Mouse (Mus musculus) heart, embryonic 15.5 days (tissue): Measurements from ENCODE around the gene BC049715. TPM values are rescaled to one million over a fixed set of nuclear protein-coding genes. Genes with fewer than 3 reads are reported as not detected.
"Not testable (repeated sequence)": the region's sequence is repeated elsewhere in the genome, so short reads cannot be mapped to it uniquely, and the experiment has no call there.

ENCODE experiments used
- ATAC-seq: fragments of 200-750 bp; cut with Nextera tagmentation; replicated peaks from 2 replicates; pipeline ENCODE4 v1.8.0; 2017; ENCODE audit warnings: low read depth, moderate TSS enrichment; ENCODE audit not compliant: insufficient number of reproducible peaks, insufficient read depth, low FRiP score
- H3K27ac ChIP-seq: fragments of 300-500 bp; sonication (generic); 2 replicates; pipeline ENCODE4 v1.5.1; 2015; ENCODE audit warnings: mild to moderate bottlenecking, inconsistent platforms
- H3K27me3 ChIP-seq: fragments of 300-500 bp; sonication (generic); 2 replicates; pipeline ENCODE4 v1.6.1; 2015; ENCODE audit warnings: inconsistent platforms
- H3K36me3 ChIP-seq: fragments of 300-500 bp; sonication (generic); 2 replicates; pipeline ENCODE4 v1.6.1; 2015; ENCODE audit warnings: mild to moderate bottlenecking, inconsistent platforms
- H3K4me1 ChIP-seq: fragments of 300-500 bp; sonication (generic); replicated peaks from 2 replicates; pipeline ENCODE4 v1.6.1; 2015; ENCODE audit warnings: inconsistent platforms
- H3K4me2 ChIP-seq: fragments of 300-500 bp; sonication (generic); 2 replicates; pipeline ENCODE4 v1.6.1; 2015; ENCODE audit warnings: inconsistent platforms, mild to moderate bottlenecking, moderate library complexity
- H3K4me3 ChIP-seq: fragments of 300-500 bp; sonication (generic); 2 replicates; pipeline ENCODE4 v1.5.1; 2015; ENCODE audit warnings: mild to moderate bottlenecking, inconsistent platforms
- H3K9ac ChIP-seq: fragments of 300-500 bp; sonication (generic); 2 replicates; pipeline ENCODE4 v1.6.1; 2015; ENCODE audit warnings: mild to moderate bottlenecking, inconsistent platforms
- H3K9me3 ChIP-seq: fragments of 300-500 bp; sonication (generic); replicated peaks from 2 replicates; pipeline ENCODE4 v1.6.1; 2016; ENCODE audit warnings: inconsistent platforms
- WGBS: fragments of 180-500 bp; shearing (Covaris S2); methylation state at CpG from one replicate; pipeline ENCODE4 v1.1.7; 2015; ENCODE audit warnings: mixed read lengths; 5-methylcytosine and 5-hydroxymethylcytosine counted together
- microRNA-seq: library from miRNA; unstranded; fragments of <30 nt; microRNA quantifications from one replicate; pipeline ENCODE4, GENCODE M21; 2016
- polyA plus RNA-seq: library from polyadenylated mRNA; unstranded; fragments of >200 nt; fragmentation: Nextera tagmentation; extraction: Ambion mirVana; gene quantifications from 2 replicates; pipeline ENCODE4 v1.2.1, GENCODE M21; 2015

The BC049715 gene
- polyA plus RNA-seq, 1 experiment from 2014 or later = 1.3 TPM

- 19% methylated on average over 8 of the region's 8 CpGs for WGBS
- Histone ChIP-seq H3K27me3 (no peaks in the 10 kb centered on the region), H3K4me3 (peak overlapping the region; percentile 37), H3K4me2 (peak overlapping the region; percentile 54), H3K9me3 (no peaks in the 10 kb centered on the region), H3K4me1 (peaks cover 19% of the 10 kb centered on the region), H3K9ac (peak overlapping the region; percentile 41; the same call in 1 of the 2 replicates), H3K27ac (peak overlapping the region; percentile 84), H3K36me3 (no peaks in the 10 kb centered on the region)
- peak; percentile 59; the same call in 1 of the 2 replicates for ATAC-seq
These were observed 47.2 kb downstream of the BC049715 start for GRCm38 (mm10) chr6:136874599-136874998.

DNA sequence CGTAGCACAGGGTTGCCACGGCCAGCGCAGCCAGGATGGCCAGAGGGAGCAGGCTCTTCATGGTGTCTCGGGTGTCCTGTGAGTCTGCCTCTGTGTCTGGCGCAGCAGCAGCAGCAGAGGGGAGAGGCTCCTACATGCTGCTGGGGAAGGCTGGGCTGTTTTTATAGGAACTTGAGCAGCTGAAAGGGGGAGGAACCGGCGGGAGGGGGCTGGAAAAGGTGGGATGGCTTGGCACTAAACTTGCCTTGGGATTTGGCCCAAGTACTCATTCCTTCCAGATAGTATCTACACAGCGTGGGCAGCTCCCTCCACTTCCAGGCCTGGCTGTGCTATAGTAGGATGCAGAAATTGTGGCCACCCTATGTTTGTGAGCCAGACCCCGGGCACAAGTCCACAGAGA lies 48.2 kb downstream of the BC049715 start, which contains the start of gene Mgp:
Mgp (minus strand) TSS at position 154 of the 400 bp plus-strand sequence.
- Histone ChIP-seq H3K4me2 (peak within 1 kb of the TSS; percentile 54), H3K9me3 (no peaks in the 10 kb centered on the region), H3K9ac (peak within 1 kb of the TSS; percentile 48), H3K4me1 (peaks cover 19% of the 10 kb centered on the region), H3K36me3 (no peaks in the 10 kb centered on the region), H3K27ac (peak within 1 kb of the TSS; percentile 84), H3K27me3 (no peaks in the 10 kb centered on the region), H3K4me3 (peak within 1 kb of the TSS; percentile 48)
- WGBS = 18% methylated on average over 9 of the region's 9 CpGs
- ATAC-seq = peak; percentile 83

- no peaks in the 10 kb centered on the region; the same call in 1 of the 2 replicates for H3K4me1 ChIP-seq
- 52% methylated on average over 8 of the region's 8 CpGs for WGBS
- no peaks in the 10 kb centered on the region for H3K27me3 ChIP-seq
- H3K27ac ChIP-seq = no peak overlapping the region
- H3K36me3 ChIP-seq = no peaks in the 10 kb centered on the region
- no peak overlapping the region for H3K4me2 ChIP-seq
- H3K9me3 ChIP-seq = no peaks in the 10 kb centered on the region
- H3K4me3 ChIP-seq = no peak overlapping the region
- H3K9ac ChIP-seq = no peak overlapping the region
- no peak; the same call in 1 of the 2 replicates for ATAC-seq
These were observed 54.3 kb downstream of the BC049715 start for GRCm38 (mm10) chr6:136881678-136882077.

- Histone ChIP-seq H3K9ac (no peak overlapping the region), H3K36me3 (no peaks in the 10 kb centered on the region), H3K4me2 (no peak overlapping the region), H3K27me3 (no peaks in the 10 kb centered on the region), H3K4me3 (no peak overlapping the region), H3K9me3 (no peaks in the 10 kb centered on the region), H3K27ac (no peak overlapping the region), H3K4me1 (peaks cover 8% of the 10 kb centered on the region)
- WGBS = 71% methylated on average over 3 of the region's 3 CpGs
- no peak for ATAC-seq
These were observed 56.0 kb downstream of the BC049715 start for GRCm38 (mm10) chr6:136883431-136883915.

DNA sequence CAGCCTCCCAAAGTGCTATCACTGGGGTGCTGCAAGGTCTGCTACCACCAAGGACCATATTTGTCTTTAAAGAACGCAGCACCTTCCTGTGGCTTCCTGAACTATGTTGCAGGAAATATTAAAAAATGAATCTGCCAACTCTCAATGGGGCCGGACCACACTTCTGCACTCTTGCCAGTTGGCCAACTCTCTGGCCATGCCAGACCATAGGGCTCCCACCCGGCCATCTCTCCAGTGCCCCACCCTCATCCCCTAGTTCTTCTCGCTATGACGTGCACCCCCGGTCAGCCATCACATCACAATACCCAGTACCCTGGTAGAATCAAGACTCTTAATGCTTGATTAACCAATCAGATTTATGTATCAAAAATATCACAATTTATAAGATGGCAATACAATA lies 56.5 kb downstream of the BC049715 start:
- peaks cover 8% of the 10 kb centered on the region for H3K4me1 ChIP-seq
- ATAC-seq = no peak
- no peaks in the 10 kb centered on the region for H3K36me3 ChIP-seq
- no peak overlapping the region for H3K27ac ChIP-seq
- H3K4me3 ChIP-seq = no peak overlapping the region
- WGBS = 90% methylated on average over 6 of the region's 6 CpGs
- H3K27me3 ChIP-seq = no peaks in the 10 kb centered on the region
- no peak overlapping the region for H3K4me2 ChIP-seq
- H3K9me3 ChIP-seq = no peaks in the 10 kb centered on the region
- no peak overlapping the region for H3K9ac ChIP-seq

DNA sequence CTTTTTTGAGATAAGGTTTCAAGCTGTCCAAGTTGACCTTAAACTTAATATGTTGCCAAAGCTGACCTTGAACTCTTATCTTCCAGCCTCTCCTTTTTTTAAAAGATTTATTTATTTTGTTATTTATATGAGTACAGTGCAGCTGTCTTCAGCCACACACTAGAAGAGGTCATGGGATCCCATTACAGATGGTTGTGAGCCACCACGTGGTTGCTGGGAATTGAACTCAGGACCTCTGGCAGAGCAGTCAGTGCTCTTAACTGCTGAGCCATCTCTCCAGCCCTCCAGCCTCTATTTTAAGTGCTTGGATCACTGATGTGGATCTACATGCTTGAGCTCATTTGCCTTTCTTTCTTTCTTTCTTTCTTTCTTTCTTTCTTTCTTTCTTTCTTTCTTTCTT lies 57.3 kb downstream of the BC049715 start:
- H3K36me3 ChIP-seq, ATAC-seq, H3K4me2 ChIP-seq, H3K27me3 ChIP-seq, H3K9ac ChIP-seq, H3K4me3 ChIP-seq, H3K9me3 ChIP-seq, H3K27ac ChIP-seq, H3K4me1 ChIP-seq: not testable (repeated sequence)
- 51% methylated on average over 1 of the region's 1 CpGs for WGBS

DNA sequence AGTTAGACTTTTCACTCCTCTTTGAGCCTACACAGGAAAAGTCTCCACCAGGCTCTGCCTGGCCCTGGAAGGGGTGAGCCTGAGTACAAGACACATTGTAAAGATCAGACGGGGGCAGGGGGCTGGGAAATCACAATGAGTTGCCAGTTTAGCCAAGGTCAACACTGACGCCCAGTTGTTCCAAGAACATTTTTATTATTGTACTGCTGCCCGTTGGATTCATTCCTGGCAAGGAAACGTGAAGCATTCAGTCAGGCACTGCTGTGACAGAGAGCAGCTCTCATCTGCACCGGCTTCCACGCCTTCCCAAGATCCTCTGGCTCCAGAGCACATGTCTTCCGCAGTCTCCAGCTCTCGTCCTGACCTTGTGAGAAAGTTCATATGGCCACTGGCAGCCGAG lies 60.4 kb downstream of the BC049715 start:
- Histone ChIP-seq H3K9ac (no peak overlapping the region), H3K4me3 (no peak overlapping the region), H3K36me3 (no peaks in the 10 kb centered on the region), H3K4me1 (peaks cover 8% of the 10 kb centered on the region), H3K9me3 (no peaks in the 10 kb centered on the region), H3K4me2 (no peak overlapping the region), H3K27ac (peak overlapping the region; percentile 73), H3K27me3 (no peaks in the 10 kb centered on the region)
- peak; percentile 87 for ATAC-seq
- WGBS = 30% methylated on average over 9 of the region's 9 CpGs

GRCm38 (mm10) chr6:136889067-136889466 lies 61.6 kb downstream of the BC049715 start:
- H3K4me2 ChIP-seq = no peak overlapping the region
- no peaks in the 10 kb centered on the region for H3K36me3 ChIP-seq
- no peak for ATAC-seq
- peaks cover 8% of the 10 kb centered on the region for H3K4me1 ChIP-seq
- WGBS = 88% methylated on average over 6 of the region's 6 CpGs
- no peaks in the 10 kb centered on the region for H3K27me3 ChIP-seq
- H3K9ac ChIP-seq = no peak overlapping the region
- H3K4me3 ChIP-seq = no peak overlapping the region
- no peaks in the 10 kb centered on the region for H3K9me3 ChIP-seq
- H3K27ac ChIP-seq = peak overlapping the region; percentile 37; the same call in 1 of the 2 replicates

DNA sequence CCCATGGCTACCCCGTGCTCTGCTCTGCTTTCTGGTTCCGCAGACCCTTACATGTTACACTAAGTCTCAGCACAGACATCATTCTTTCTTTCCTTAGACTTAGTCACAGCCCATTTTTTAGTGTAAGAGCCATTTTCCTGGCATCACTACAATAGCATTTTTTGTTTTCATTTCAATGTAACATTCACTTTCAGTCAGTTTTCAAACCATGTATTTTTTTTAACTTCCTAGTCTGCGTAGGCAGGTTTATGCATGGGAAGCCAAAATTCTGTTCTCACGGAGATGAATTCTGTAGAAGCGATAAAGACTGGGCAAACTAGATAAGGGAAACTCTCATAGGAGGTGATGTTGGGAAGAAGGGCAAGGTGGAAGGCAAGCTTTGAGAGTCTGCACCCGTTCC lies 62.1 kb downstream of the BC049715 start:
- Histone ChIP-seq H3K9me3 (no peaks in the 10 kb centered on the region), H3K27me3 (no peaks in the 10 kb centered on the region), H3K4me2 (no peak overlapping the region), H3K27ac (peak overlapping the region; percentile 37; the same call in 1 of the 2 replicates), H3K9ac (no peak overlapping the region), H3K4me1 (peaks cover 10% of the 10 kb centered on the region), H3K4me3 (no peak overlapping the region), H3K36me3 (no peaks in the 10 kb centered on the region)
- ATAC-seq = no peak
- 75% methylated on average over 6 of the region's 6 CpGs for WGBS

Small RNAs within 50 kb of the gene (microRNA-seq; reads per million reads assigned to microRNA genes)
- not detected for gene Gm44364

Other genes starting within 250 kb of the BC049715 start
- 4.8 and 5.6 TPM in 2 replicates for gene Plbd1, start 165.7 kb upstream of the BC049715 start, polyA plus RNA-seq
- gene Gucy2c, start 45.9 kb upstream of the BC049715 start, polyA plus RNA-seq = 0.04 TPM in 1 of 2 replicates, not detected in the other
- 0.21 and 0.25 TPM in 2 replicates for gene Hist4h4, start 23.2 kb upstream of the BC049715 start, polyA plus RNA-seq
- 75.6 and 76.8 TPM in 2 replicates for gene H2afj, start 19.4 kb upstream of the BC049715 start, polyA plus RNA-seq
- gene Wbp11, start 607 bp downstream of the BC049715 start, polyA plus RNA-seq = 60.4 and 66.9 TPM in 2 replicates
- gene Smco3, start 7.8 kb downstream of the BC049715 start, polyA plus RNA-seq = 0.30 TPM in 1 of 2 replicates, not detected in the other
- gene Art4, start 30.1 kb downstream of the BC049715 start, polyA plus RNA-seq = 14.4 and 16.5 TPM in 2 replicates
- gene Mgp, start 48.2 kb downstream of the BC049715 start, polyA plus RNA-seq = 595 and 619 TPM in 2 replicates
- gene Erp27, start 94.6 kb downstream of the BC049715 start, polyA plus RNA-seq = 0.27 and 0.87 TPM in 2 replicates
- gene Pde6h, start 96.2 kb downstream of the BC049715 start, polyA plus RNA-seq = 0.18 and 0.26 TPM in 2 replicates
- 75.6 and 126 TPM in 2 replicates for gene Arhgdib, start 114.3 kb downstream of the BC049715 start, polyA plus RNA-seq